Mouse (Mus musculus): ENCODE data around the gene Olfr775.

DNA sequence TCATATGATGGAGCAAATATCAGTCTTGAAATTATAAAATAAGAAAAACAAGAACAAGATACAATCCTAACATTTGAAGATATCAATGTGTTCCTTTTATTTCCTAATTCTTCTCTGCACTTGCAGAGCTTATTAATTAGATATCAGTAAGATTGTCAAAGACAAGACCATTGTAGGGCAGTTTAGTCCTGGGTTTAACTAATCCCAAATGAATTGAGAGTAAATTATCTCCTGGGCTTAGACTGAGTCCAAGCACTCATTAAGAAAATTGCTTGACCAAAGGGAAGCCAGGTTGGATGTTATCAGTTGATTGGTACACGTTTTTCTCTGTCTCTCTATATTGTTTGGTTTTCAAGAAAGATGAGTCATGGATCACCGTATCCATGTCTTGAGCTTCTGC, 12.3 kb upstream of the Olfr775 start, which contains the start of gene Olfr774:
- TF ChIP-seq POLR2AphosphoS5 (IDR thresholded peaks at IDR 0.05; ENCODE audit: borderline replicate concordance, low read depth, low read length): no peak
- TF ChIP-seq CTCF (IDR thresholded peaks at IDR 0.05 in 2 of 3, conservative IDR thresholded peaks at IDR 0.05 in 1 of 3; ENCODE audit: control insufficient read depth in 1 of 3, insufficient read depth in 1 of 3, low read depth in 2 of 3, low read length in 3 of 3, poor library complexity in 1 of 3, severe bottlenecking in 1 of 3): no peak
- TF ChIP-seq ELF1 (IDR thresholded peaks at IDR 0.05; ENCODE audit: low read depth, low read length): no peak
- TF ChIP-seq ETS1 (IDR thresholded peaks at IDR 0.05; ENCODE audit: low read depth, low read length): no peak
- TF ChIP-seq TCF12 (IDR thresholded peaks at IDR 0.05; ENCODE audit: low read depth, low read length): no peak
- TF ChIP-seq TAL1 (IDR thresholded peaks at IDR 0.05; ENCODE audit: low read length): no peak
- TF ChIP-seq EP300 (IDR thresholded peaks at IDR 0.05; ENCODE audit: low read depth in 1 of 2, low read length in 2 of 2): no peak
- no peak for TF ChIP-seq USF1 (IDR thresholded peaks at IDR 0.05; ENCODE audit: low read depth, low read length)
- no peak for TF ChIP-seq MAFK (IDR thresholded peaks at IDR 0.05; ENCODE audit: borderline replicate concordance, low read depth, low read length)
